Mouse (Mus musculus): ENCODE data around the gene Madcam1. TPM values are rescaled to one million over a fixed set of nuclear protein-coding genes. Genes with fewer than 3 reads are reported as not detected.

The Madcam1 gene
- polyA plus RNA-seq, 1 experiment from 2014 or later: not detected

DNA sequence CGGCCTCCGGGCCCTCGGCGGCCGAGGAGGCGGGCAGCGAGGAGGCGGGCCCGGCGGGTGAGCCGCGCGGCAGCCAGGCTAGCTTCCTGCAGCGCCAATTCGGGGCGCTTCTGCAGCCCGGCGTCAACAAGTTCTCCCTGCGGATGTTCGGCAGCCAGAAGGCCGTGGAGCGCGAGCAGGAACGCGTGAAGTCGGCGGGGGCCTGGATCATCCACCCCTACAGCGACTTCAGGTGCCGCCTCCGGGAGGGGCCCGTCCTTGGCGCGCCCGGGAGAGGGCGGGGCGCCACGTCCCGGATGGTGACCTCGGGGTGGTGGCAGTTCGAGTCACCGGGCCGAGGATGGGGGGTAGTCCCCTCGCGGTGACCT is 52.6 kb downstream of the Madcam1 start:
- no peak overlapping the region for H3K27ac ChIP-seq (ENCODE audit: low read length)
- TF ChIP-seq CTCF (IDR thresholded peaks at IDR 0.05) (no peak), EP300 (IDR thresholded peaks at IDR 0.05) (no peak)
- peak overlapping the region; percentile 52 for H3K4me3 ChIP-seq (ENCODE audit: low read depth, low read length)
- peaks cover 40% of the 10 kb centered on the region for H3K27me3 ChIP-seq (replicated peaks; ENCODE audit: insufficient read depth, low read length)
- peak overlapping the region; percentile 82 for H3K4me2 ChIP-seq (replicated peaks; ENCODE audit: low read depth, low read length)
- under 1% methylated on average over 33 of the region's 44 CpGs for WGBS
- H3K9me3 ChIP-seq (ENCODE audit: low read length): no peaks in the 10 kb centered on the region
- H3K4me1 ChIP-seq (ENCODE audit: insufficient read depth, low read depth, low read length): peaks cover 5% of the 10 kb centered on the region; the same call in 1 of the 2 replicates
- ATAC-seq (no peak), DNase-seq (ENCODE audit: low spot score) (no peak)
- H3K9ac ChIP-seq (replicated peaks; ENCODE audit: low read depth): no peak overlapping the region
- H3K36me3 ChIP-seq (ENCODE audit: insufficient read depth, low read length): no peaks in the 10 kb centered on the region

DNA sequence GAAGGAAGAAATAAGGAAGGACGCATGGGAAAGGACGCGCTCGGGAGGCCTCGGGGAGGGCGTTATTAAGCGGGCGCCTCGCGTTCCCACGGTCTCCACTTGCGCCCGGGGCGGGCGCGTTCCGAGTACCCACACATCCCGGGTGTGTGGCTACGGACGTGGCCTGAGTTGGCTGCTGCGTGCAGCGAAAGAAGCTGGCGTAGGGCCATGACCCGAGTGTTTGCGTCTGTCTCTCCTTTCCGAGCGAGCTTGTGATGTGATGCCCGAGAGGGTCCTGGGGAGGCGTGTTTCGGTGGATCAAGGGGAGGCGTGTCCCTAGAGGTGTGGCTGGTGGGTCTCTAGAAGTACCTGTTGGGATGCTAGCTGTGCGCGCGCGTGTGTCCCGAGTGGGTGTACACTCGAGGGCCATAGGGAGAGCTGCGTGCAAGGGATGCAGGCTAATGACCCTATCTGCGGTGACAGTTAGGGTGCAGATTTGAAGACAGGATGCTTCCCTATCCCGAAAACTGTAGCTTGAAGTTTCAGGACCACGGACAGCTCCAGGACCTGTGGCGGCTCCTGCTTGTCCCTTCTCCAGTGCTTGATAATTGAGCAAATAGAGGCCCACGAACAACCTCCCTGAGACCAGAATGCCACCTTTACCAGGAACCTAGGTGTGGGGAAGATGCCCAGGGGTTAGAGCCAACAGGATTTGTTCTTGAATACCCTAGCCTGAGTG is 53.4 kb downstream of the Madcam1 start:
- no peaks in the 10 kb centered on the region for H3K9me3 ChIP-seq (ENCODE audit: low read length)
- H3K9ac ChIP-seq (replicated peaks; ENCODE audit: low read depth): no peak overlapping the region
- no peak for TF ChIP-seq EP300 (IDR thresholded peaks at IDR 0.05)
- no peak for TF ChIP-seq CTCF (IDR thresholded peaks at IDR 0.05)
- H3K4me1 ChIP-seq (ENCODE audit: insufficient read depth, low read depth, low read length): peaks cover 5% of the 10 kb centered on the region; the same call in 1 of the 2 replicates
- H3K27ac ChIP-seq (ENCODE audit: low read length): no peak overlapping the region
- 3% methylated on average over 42 of the region's 43 CpGs for WGBS
- peak overlapping the region; percentile 82; the same call in 1 of the 2 replicates for H3K4me2 ChIP-seq (replicated peaks; ENCODE audit: low read depth, low read length)
- H3K4me3 ChIP-seq (ENCODE audit: low read depth, low read length): peak overlapping the region; percentile 52; the same call in 1 of the 2 replicates
- peaks cover 40% of the 10 kb centered on the region for H3K27me3 ChIP-seq (replicated peaks; ENCODE audit: insufficient read depth, low read length)
- ATAC-seq (no peak), DNase-seq (ENCODE audit: low spot score) (peak; percentile 84)
- H3K36me3 ChIP-seq (ENCODE audit: insufficient read depth, low read length): no peaks in the 10 kb centered on the region

Other genes with a start within 250 kb of the Madcam1 start
- not detected in 2 replicates for gene Vmn2r83, start 195.8 kb upstream of the Madcam1 start, polyA plus RNA-seq (2015; fragmentation: Nextera tagmentation; extraction: Ambion mirVana)
- 27.6 and 32.1 TPM in 2 replicates for gene Plpp2, start 130.8 kb upstream of the Madcam1 start, polyA plus RNA-seq (2015; fragmentation: Nextera tagmentation; extraction: Ambion mirVana)
- gene Mier2, start 109.4 kb upstream of the Madcam1 start, polyA plus RNA-seq (2015; fragmentation: Nextera tagmentation; extraction: Ambion mirVana): 20.5 and 21.5 TPM in 2 replicates
- gene Theg, start 77.2 kb upstream of the Madcam1 start, polyA plus RNA-seq (2015; fragmentation: Nextera tagmentation; extraction: Ambion mirVana): not detected in 2 replicates
- gene C2cd4c, start 50.5 kb upstream of the Madcam1 start, polyA plus RNA-seq (2015; fragmentation: Nextera tagmentation; extraction: Ambion mirVana): not detected in 2 replicates
- gene Shc2, start 26.6 kb upstream of the Madcam1 start, polyA plus RNA-seq (2015; fragmentation: Nextera tagmentation; extraction: Ambion mirVana): 1.1 and 1.3 TPM in 2 replicates
- not detected in 2 replicates for gene Odf3l2, start 18.8 kb upstream of the Madcam1 start, polyA plus RNA-seq (2015; fragmentation: Nextera tagmentation; extraction: Ambion mirVana)
- 64.6 and 71.2 TPM in 2 replicates for gene Tpgs1, start 4.8 kb downstream of the Madcam1 start, polyA plus RNA-seq (2015; fragmentation: Nextera tagmentation; extraction: Ambion mirVana)
- 52.7 and 64.3 TPM in 2 replicates for gene Cdc34, start 17.6 kb downstream of the Madcam1 start, polyA plus RNA-seq (2015; fragmentation: Nextera tagmentation; extraction: Ambion mirVana)
- gene Gzmm, start 24.5 kb downstream of the Madcam1 start, polyA plus RNA-seq (2015; fragmentation: Nextera tagmentation; extraction: Ambion mirVana): 0.57 and 0.69 TPM in 2 replicates
- 1,234 and 1,299 TPM in 2 replicates for gene Bsg, start 39.9 kb downstream of the Madcam1 start, polyA plus RNA-seq (2015; fragmentation: Nextera tagmentation; extraction: Ambion mirVana)
- 0.12 and 0.15 TPM in 2 replicates for gene Hcn2, start 52.1 kb downstream of the Madcam1 start, polyA plus RNA-seq (2015; fragmentation: Nextera tagmentation; extraction: Ambion mirVana)
- 17.4 and 22.4 TPM in 2 replicates for gene Polrmt, start 82.0 kb downstream of the Madcam1 start, polyA plus RNA-seq (2015; fragmentation: Nextera tagmentation; extraction: Ambion mirVana)
- gene Fgf22, start 90.5 kb downstream of the Madcam1 start, polyA plus RNA-seq (2015; fragmentation: Nextera tagmentation; extraction: Ambion mirVana): 0.18 TPM in 1 of 2 replicates, not detected in the other
- 40.5 and 45.9 TPM in 2 replicates for gene Rnf126, start 102.4 kb downstream of the Madcam1 start, polyA plus RNA-seq (2015; fragmentation: Nextera tagmentation; extraction: Ambion mirVana)
- 38.6 and 39.9 TPM in 2 replicates for gene Fstl3, start 112.7 kb downstream of the Madcam1 start, polyA plus RNA-seq (2015; fragmentation: Nextera tagmentation; extraction: Ambion mirVana)
- 0.11 and 0.31 TPM in 2 replicates for gene Prss57, start 126.4 kb downstream of the Madcam1 start, polyA plus RNA-seq (2015; fragmentation: Nextera tagmentation; extraction: Ambion mirVana)
- gene Palm, start 129.0 kb downstream of the Madcam1 start, polyA plus RNA-seq (2015; fragmentation: Nextera tagmentation; extraction: Ambion mirVana): 29.6 and 30.8 TPM in 2 replicates
- 10.5 and 10.6 TPM in 2 replicates for gene Misp, start 156.4 kb downstream of the Madcam1 start, polyA plus RNA-seq (2015; fragmentation: Nextera tagmentation; extraction: Ambion mirVana)
- gene Ptbp1, start 189.9 kb downstream of the Madcam1 start, polyA plus RNA-seq (2015; fragmentation: Nextera tagmentation; extraction: Ambion mirVana): 107 and 109 TPM in 2 replicates
- 2.2 and 2.4 TPM in 2 replicates for gene Prtn3, start 209.9 kb downstream of the Madcam1 start, polyA plus RNA-seq (2015; fragmentation: Nextera tagmentation; extraction: Ambion mirVana)
- gene Plppr3, start 210.1 kb downstream of the Madcam1 start, polyA plus RNA-seq (2015; fragmentation: Nextera tagmentation; extraction: Ambion mirVana): 3.9 and 4.8 TPM in 2 replicates
- 0.92 TPM in 1 of 2 replicates, not detected in the other for gene Elane, start 221.7 kb downstream of the Madcam1 start, polyA plus RNA-seq (2015; fragmentation: Nextera tagmentation; extraction: Ambion mirVana)
- not detected in 2 replicates for gene Cfd, start 226.3 kb downstream of the Madcam1 start, polyA plus RNA-seq (2015; fragmentation: Nextera tagmentation; extraction: Ambion mirVana)
- gene Med16, start 244.4 kb downstream of the Madcam1 start, polyA plus RNA-seq (2015; fragmentation: Nextera tagmentation; extraction: Ambion mirVana): 32.0 and 32.8 TPM in 2 replicates
- not detected in 2 replicates for gene Gm26602, start 246.3 kb downstream of the Madcam1 start, polyA plus RNA-seq (2015; fragmentation: Nextera tagmentation; extraction: Ambion mirVana)